Mouse (Mus musculus): Measurements from ENCODE around the gene Ambp. TPM values are rescaled to one million over a fixed set of nuclear protein-coding genes. Genes with fewer than 3 reads are reported as not detected.

The Ambp gene
- polyA plus RNA-seq, 1 experiment from 2014 or later, result 54.2 TPM

- Histone ChIP-seq H3K9me3 (ENCODE audit: control insufficient read depth, low read length) (no peaks in the 10 kb centered on the region), H3K4me3 (ENCODE audit: low read length) (no peak overlapping the region), H3K27me3 (replicated peaks; ENCODE audit: control insufficient read depth, insufficient read depth, low read length) (no peaks in the 10 kb centered on the region), H3K4me1 (ENCODE audit: control insufficient read depth, insufficient read depth, low read length) (no peaks in the 10 kb centered on the region), H3K27ac (ENCODE audit: low read length) (no peak overlapping the region), H3K4me2 (ENCODE audit: low read depth, low read length) (no peak overlapping the region), H3K36me3 (ENCODE audit: control insufficient read depth, insufficient read depth, low read length) (no peaks in the 10 kb centered on the region), H3K9ac (ENCODE audit: low read depth, low read length) (no peak overlapping the region)
- no peak for ATAC-seq
- WGBS, result 94% methylated on average over 6 of the region's 6 CpGs
Observed at GRCm38 (mm10) chr4:63147268-63147667, 7.3 kb downstream of the Ambp start.

GRCm38 (mm10) chr4:63129891-63130624 is 24.5 kb downstream of the Ambp start:
- Histone ChIP-seq H3K9ac (ENCODE audit: low read depth, low read length) (no peak overlapping the region), H3K36me3 (ENCODE audit: control insufficient read depth, insufficient read depth, low read length) (peaks cover 15% of the 10 kb centered on the region; the same call in 1 of the 2 replicates), H3K4me3 (ENCODE audit: low read length) (no peak overlapping the region), H3K4me2 (ENCODE audit: low read depth, low read length) (no peak overlapping the region), H3K27ac (ENCODE audit: low read length) (no peak overlapping the region), H3K27me3 (replicated peaks; ENCODE audit: control insufficient read depth, insufficient read depth, low read length) (no peaks in the 10 kb centered on the region), H3K4me1 (ENCODE audit: control insufficient read depth, insufficient read depth, low read length) (no peaks in the 10 kb centered on the region), H3K9me3 (ENCODE audit: control insufficient read depth, low read length) (no peaks in the 10 kb centered on the region)
- no peak for ATAC-seq
- WGBS, result 98% methylated on average over 5 of the region's 5 CpGs

GRCm38 (mm10) chr4:63124861-63125466 is 29.6 kb downstream of the Ambp start:
- Histone ChIP-seq H3K27me3 (replicated peaks; ENCODE audit: control insufficient read depth, insufficient read depth, low read length) (no peaks in the 10 kb centered on the region), H3K4me2 (ENCODE audit: low read depth, low read length) (no peak overlapping the region), H3K4me3 (ENCODE audit: low read length) (no peak overlapping the region), H3K4me1 (ENCODE audit: control insufficient read depth, insufficient read depth, low read length) (no peaks in the 10 kb centered on the region), H3K27ac (ENCODE audit: low read length) (no peak overlapping the region), H3K36me3 (ENCODE audit: control insufficient read depth, insufficient read depth, low read length) (peaks cover 19% of the 10 kb centered on the region), H3K9ac (ENCODE audit: low read depth, low read length) (no peak overlapping the region), H3K9me3 (ENCODE audit: control insufficient read depth, low read length) (0 out of 2 replicates have a peak, but pooled peaks cover 3% of the 10 kb centered on the region)
- 86% methylated on average over 8 of the region's 8 CpGs for WGBS
- no peak for ATAC-seq

- Histone ChIP-seq H3K4me1 (ENCODE audit: control insufficient read depth, insufficient read depth, low read length) (no peaks in the 10 kb centered on the region), H3K9ac (ENCODE audit: low read depth, low read length) (no peak overlapping the region), H3K4me3 (ENCODE audit: low read length) (no peak overlapping the region), H3K9me3 (ENCODE audit: control insufficient read depth, low read length) (0 out of 2 replicates have a peak, but pooled peaks cover 3% of the 10 kb centered on the region), H3K27ac (ENCODE audit: low read length) (no peak overlapping the region), H3K36me3 (ENCODE audit: control insufficient read depth, insufficient read depth, low read length) (peaks cover 17% of the 10 kb centered on the region), H3K4me2 (ENCODE audit: low read depth, low read length) (no peak overlapping the region), H3K27me3 (replicated peaks; ENCODE audit: control insufficient read depth, insufficient read depth, low read length) (no peaks in the 10 kb centered on the region)
- WGBS, result 84% methylated on average over 5 of the region's 5 CpGs
- ATAC-seq, result peak; percentile 84
Observed at GRCm38 (mm10) chr4:63118639-63119437, 35.8 kb downstream of the Ambp start.

GRCm38 (mm10) chr4:63105651-63106050 is 48.9 kb downstream of the Ambp start:
- no peak overlapping the region for H3K27ac ChIP-seq (ENCODE audit: low read length)
- H3K9ac ChIP-seq (ENCODE audit: low read depth, low read length), result no peak overlapping the region
- no peaks in the 10 kb centered on the region for H3K9me3 ChIP-seq (ENCODE audit: control insufficient read depth, low read length)
- H3K4me1 ChIP-seq (ENCODE audit: control insufficient read depth, insufficient read depth, low read length), result no peaks in the 10 kb centered on the region
- H3K36me3 ChIP-seq (ENCODE audit: control insufficient read depth, insufficient read depth, low read length), result no peaks in the 10 kb centered on the region
- ATAC-seq, result no peak
- WGBS, result 98% methylated on average over 8 of the region's 8 CpGs
- H3K4me2 ChIP-seq (ENCODE audit: low read depth, low read length), result no peak overlapping the region
- no peaks in the 10 kb centered on the region for H3K27me3 ChIP-seq (replicated peaks; ENCODE audit: control insufficient read depth, insufficient read depth, low read length)
- no peak overlapping the region for H3K4me3 ChIP-seq (ENCODE audit: low read length)

- Histone ChIP-seq H3K36me3 (ENCODE audit: control insufficient read depth, insufficient read depth, low read length) (no peaks in the 10 kb centered on the region), H3K9me3 (ENCODE audit: control insufficient read depth, low read length) (no peaks in the 10 kb centered on the region), H3K27me3 (replicated peaks; ENCODE audit: control insufficient read depth, insufficient read depth, low read length) (no peaks in the 10 kb centered on the region), H3K4me1 (ENCODE audit: control insufficient read depth, insufficient read depth, low read length) (no peaks in the 10 kb centered on the region), H3K9ac (ENCODE audit: low read depth, low read length) (no peak overlapping the region), H3K4me3 (ENCODE audit: low read length) (no peak overlapping the region), H3K4me2 (ENCODE audit: low read depth, low read length) (no peak overlapping the region), H3K27ac (ENCODE audit: low read length) (no peak overlapping the region)
- no peak for ATAC-seq
- 88% methylated on average over 4 of the region's 4 CpGs for WGBS
Observed at GRCm38 (mm10) chr4:63102025-63102424, 52.6 kb downstream of the Ambp start.

- Histone ChIP-seq H3K36me3 (ENCODE audit: control insufficient read depth, insufficient read depth, low read length) (peaks cover 4% of the 10 kb centered on the region; the same call in 1 of the 2 replicates), H3K4me2 (ENCODE audit: low read depth, low read length) (no peak overlapping the region), H3K4me3 (ENCODE audit: low read length) (no peak overlapping the region), H3K9me3 (ENCODE audit: control insufficient read depth, low read length) (no peaks in the 10 kb centered on the region), H3K4me1 (ENCODE audit: control insufficient read depth, insufficient read depth, low read length) (no peaks in the 10 kb centered on the region), H3K27me3 (replicated peaks; ENCODE audit: control insufficient read depth, insufficient read depth, low read length) (no peaks in the 10 kb centered on the region), H3K9ac (ENCODE audit: low read depth, low read length) (no peak overlapping the region), H3K27ac (ENCODE audit: low read length) (no peak overlapping the region)
- ATAC-seq, result peak; percentile 71; the same call in 1 of the 2 replicates
- WGBS, result 64% methylated on average over 11 of the region's 11 CpGs
Observed at GRCm38 (mm10) chr4:63100478-63100877, 54.1 kb downstream of the Ambp start.

GRCm38 (mm10) chr4:63097603-63098002 is 57.0 kb downstream of the Ambp start:
- Histone ChIP-seq H3K4me2 (ENCODE audit: low read depth, low read length) (no peak overlapping the region), H3K27me3 (replicated peaks; ENCODE audit: control insufficient read depth, insufficient read depth, low read length) (no peaks in the 10 kb centered on the region), H3K9ac (ENCODE audit: low read depth, low read length) (no peak overlapping the region), H3K36me3 (ENCODE audit: control insufficient read depth, insufficient read depth, low read length) (peaks cover 4% of the 10 kb centered on the region; the same call in 1 of the 2 replicates), H3K4me3 (ENCODE audit: low read length) (no peak overlapping the region), H3K4me1 (ENCODE audit: control insufficient read depth, insufficient read depth, low read length) (no peaks in the 10 kb centered on the region), H3K9me3 (ENCODE audit: control insufficient read depth, low read length) (no peaks in the 10 kb centered on the region), H3K27ac (ENCODE audit: low read length) (no peak overlapping the region)
- no peak for ATAC-seq
- 82% methylated on average over 1 of the region's 1 CpGs for WGBS

Measured in intestine, embryonic 16.5 days (tissue).